Mouse (Mus musculus) NIH3T3 (cell line): ENCODE measurements around the gene Wfdc3.

Experiments
- DNase-seq: peaks from one replicate; pipeline ENCODE4 v3.0.0-alpha.2; 2012; ENCODE audit warnings: low read depth

Wfdc3 gene

DNA sequence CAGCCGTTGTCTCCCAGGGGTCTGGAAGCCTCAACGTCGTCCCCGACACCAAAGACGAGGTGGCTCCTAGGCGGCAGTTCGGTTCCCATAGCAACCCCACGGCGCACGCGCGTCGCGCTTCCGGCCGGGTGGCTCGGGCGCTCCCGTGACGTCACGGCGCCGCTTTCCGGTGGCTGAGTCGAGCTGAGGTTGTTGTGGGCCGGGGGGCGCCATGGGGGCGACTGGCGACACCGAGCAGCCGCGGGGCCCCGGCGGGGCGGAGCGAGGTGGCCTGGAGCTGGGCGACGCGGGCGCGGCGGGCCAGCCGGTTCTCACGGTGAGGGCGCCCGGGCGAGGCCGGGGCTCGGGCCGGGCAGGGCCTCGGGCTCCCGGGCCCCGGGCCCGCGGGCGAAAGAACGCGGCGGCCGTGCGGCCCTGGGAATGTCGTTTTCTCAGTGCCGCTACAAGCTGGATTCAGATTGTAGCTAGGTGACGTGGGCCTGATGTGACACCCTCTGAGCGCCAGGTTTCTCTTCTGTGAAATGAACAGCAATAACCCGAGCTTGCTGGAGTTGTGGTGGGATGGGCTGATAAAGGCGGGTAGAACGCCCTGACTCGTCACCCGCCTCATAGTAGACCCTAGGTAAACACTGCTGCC is at the start of gene Wfdc3, which contains the start of gene Dnttip1:
Gene Wfdc3, minus strand, starts transcription at position 89 of the 637 bp plus-strand sequence.
Gene Dnttip1, plus strand, starts transcription at position 141 of the 637 bp plus-strand sequence.
- peak; percentile 96 for DNase-seq

DNA sequence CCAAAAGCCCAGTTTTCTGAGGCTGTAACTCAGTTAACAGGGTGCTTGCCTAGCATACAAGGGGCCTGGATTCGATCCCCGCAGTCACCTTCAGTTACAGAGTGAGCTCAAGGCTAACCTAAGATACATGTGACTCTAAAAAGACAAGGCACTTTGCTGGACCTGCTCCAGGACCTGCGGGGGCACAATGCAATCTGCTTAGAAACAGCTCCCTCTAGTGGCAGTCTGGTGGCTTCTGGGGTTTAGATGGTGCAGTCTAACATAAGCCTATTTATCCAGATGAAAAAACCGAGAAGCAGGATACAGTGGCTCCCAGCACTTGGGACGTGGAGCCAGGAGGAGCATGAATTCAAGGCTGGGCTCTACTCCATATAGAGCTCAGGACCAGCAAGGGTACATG is 48.6 kb upstream of the Wfdc3 start:
- peak; percentile 95 for DNase-seq

DNA sequence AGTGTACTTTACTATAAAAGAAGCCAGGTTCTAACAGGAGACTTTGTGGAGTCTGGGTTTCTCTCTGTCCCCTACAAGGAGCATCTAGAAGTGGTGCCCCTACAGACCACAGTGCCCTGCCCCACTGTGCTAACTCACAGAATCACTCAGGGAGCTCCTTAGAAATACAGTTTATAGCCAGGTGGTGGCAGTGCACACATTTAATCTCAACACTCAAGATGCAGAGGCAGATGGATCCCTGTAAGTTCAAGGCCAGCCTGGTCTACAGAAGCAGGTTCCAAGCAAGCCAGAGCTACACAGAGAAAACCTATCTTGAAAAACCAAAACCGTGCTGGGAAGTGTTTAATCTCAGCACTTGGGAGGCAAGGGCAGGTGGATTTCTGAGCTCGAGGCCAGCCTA is 48.0 kb upstream of the Wfdc3 start:
- peak; percentile 59 for DNase-seq

DNA sequence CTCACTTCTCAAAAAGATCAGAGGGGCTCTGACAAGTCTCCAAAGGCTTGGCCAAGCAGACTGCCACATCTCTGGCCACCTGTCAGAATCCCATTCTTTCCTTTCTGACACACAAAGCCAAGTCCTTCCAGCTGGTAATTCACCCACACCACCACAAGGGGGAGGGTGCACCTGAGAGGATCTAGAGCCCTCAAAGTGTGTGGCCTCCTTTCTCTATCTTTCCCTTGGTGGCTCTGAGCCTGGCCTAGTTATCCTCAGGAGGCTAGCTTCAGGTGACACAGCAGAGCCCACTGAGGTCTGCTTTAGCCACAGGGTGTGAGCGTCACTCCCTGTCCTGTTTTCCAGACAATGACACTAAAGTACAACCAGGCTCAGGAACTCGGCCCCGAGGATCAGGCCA is 47.5 kb upstream of the Wfdc3 start:
- peak; percentile 78 for DNase-seq

DNA sequence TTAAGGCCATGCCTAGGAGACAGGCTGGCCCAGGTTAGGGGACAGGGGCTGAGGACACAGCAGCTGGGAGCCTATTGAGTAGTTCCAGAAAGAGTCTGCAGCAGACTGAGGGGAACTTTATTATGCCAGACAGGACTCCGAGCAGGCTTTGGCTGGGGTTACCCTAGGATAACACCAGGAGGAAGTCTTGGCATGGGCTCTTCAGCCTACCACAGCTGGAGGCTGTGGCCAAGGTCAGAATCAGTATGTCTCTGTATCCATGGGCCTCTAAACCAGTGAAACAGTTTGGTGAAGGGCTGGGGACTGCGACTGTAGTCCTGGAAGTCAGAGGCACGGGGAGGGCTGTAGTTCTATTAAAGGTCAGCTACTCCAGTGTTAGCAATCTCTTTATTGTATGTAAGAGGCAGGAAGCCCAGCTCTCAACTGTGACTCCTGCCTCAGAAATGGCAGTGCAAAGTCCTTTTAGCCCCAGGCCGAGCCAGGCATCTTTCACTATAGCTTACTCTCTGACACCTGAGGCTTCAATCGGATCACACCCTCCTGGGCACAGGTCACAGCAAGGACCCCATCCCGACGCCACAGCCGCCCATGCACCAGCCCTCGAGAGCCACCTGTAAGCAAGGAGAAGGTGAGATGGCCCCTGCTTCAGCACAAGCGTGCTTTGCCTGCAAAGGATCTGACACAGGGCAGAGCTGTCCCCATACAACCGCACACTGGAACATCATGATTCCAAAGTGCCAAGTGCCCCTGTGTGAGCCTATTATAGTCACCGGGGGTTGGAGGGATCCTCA is 46.9 kb upstream of the Wfdc3 start:
- DNase-seq, result no peak

DNA sequence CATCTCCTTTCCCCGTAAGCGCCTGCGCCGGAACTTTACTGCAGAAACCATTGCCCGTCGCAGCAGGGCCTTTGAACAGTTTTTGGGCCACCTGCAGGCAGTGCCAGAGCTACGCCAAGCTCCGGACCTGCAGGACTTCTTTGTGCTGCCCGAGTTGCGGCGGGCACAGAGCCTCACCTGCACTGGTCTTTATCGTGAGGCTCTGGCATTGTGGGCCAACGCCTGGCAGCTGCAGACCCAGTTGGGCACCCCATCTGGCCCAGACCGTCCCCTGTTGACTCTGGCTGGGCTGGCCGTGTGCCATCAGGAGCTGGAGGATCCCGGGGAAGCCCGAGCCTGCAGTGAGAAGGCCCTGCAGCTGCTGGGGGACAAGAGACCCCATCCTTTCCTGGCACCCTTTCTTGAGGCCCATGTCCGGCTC is 46.1 kb upstream of the Wfdc3 start:
- DNase-seq, result no peak

DNA sequence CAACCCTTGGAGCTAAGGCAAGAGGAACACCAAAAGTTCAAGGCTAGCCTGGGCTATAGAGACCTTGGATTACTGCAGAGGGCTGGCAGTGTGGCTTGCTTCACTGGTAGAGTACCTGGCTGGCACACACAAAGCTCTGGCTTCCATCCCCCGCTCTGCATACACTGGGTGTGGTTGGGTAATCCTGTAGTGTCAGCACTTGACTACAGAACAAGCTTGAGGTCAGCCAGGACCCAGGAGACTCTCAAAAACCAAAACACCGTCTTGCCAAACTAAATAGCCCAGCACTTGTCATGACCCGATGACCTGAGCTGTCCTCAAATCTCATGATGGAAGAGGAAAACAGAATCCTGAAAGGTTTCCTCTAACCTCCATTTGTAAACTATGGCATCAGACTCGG is 44.7 kb upstream of the Wfdc3 start:
- peak; percentile 57 for DNase-seq

DNA sequence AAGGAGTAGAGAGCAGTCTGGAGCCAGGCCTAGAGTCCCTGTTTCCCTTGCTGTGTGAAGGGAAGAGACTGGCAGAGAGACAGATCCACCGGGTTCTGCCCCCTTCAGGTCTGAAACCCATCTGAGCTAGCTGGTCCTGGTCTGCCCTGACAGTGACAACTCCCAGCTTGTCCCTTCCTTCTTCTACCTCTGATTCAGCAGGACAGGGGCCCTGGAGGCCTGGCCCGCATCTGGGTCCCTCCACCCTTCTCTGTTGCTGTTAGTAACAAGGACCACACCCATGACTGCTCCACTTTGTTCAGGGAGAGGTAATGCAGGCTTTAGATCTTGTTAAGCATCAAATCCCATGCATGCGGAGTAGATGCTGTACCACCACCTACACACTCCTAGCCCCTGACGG is 42.7 kb upstream of the Wfdc3 start:
- no peak for DNase-seq

DNA sequence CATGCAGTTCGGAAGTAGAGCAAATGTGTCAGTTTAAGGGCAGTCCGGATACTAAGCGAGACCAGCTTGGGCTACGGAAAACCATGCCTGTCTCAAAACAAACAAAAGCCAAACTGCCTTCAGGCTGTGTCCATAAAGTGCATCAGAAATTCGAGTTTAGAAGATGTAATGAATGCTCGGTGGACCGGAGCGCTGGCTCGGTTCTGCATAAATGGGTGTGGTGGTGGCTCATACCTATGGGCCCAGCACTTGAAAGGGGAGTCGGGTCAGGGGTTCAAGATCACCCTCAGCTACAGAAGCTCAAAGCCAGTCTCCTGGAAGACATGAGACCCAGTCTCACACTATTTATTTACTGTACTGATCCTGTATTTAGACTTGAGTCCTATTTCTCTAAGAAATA is 42.0 kb upstream of the Wfdc3 start:
- no peak for DNase-seq

DNA sequence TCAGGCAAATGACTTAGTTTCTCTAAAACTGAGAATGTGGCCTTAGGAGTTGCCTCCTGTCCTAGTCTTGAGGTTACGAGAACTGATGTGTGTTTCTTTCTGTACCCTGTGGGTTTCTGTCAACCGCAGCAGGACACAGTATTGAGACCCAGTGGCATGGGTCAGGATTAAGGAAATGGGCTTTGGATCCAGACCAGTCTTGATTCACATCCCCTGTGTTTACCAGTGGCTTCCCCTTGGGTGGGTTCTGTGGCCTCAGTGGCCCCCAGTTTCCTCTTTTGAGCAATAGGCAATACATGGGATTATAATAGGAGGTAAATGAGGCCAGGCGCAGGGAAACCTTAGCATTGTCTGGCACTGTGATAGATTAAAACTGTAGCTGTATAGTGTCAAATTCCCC is 41.3 kb upstream of the Wfdc3 start:
- no peak for DNase-seq

DNA sequence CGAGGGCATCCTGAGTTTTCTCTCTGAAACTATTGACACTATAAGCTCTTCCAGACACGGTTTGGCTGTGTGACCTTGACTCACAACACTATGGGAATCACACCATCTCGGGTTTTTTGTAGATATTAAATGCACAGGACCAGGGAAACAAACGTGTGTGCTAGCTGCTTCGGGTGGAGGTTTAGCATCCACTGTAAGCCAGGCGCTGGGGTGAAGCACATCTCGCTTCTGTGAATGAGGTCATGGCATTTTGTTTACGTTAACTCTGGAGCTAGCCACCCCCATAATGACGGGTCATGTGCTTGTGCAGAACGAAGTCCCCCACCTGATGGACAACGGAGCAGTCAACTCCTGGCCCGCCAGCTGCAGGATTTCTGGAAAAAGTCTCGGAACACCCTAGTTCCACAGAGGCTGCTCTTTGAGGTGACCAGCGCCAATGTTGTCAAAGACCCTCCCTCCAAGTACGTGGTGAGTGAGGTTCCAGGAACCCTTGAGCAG is 40.7 kb upstream of the Wfdc3 start:
- peak; percentile 63 for DNase-seq

DNA sequence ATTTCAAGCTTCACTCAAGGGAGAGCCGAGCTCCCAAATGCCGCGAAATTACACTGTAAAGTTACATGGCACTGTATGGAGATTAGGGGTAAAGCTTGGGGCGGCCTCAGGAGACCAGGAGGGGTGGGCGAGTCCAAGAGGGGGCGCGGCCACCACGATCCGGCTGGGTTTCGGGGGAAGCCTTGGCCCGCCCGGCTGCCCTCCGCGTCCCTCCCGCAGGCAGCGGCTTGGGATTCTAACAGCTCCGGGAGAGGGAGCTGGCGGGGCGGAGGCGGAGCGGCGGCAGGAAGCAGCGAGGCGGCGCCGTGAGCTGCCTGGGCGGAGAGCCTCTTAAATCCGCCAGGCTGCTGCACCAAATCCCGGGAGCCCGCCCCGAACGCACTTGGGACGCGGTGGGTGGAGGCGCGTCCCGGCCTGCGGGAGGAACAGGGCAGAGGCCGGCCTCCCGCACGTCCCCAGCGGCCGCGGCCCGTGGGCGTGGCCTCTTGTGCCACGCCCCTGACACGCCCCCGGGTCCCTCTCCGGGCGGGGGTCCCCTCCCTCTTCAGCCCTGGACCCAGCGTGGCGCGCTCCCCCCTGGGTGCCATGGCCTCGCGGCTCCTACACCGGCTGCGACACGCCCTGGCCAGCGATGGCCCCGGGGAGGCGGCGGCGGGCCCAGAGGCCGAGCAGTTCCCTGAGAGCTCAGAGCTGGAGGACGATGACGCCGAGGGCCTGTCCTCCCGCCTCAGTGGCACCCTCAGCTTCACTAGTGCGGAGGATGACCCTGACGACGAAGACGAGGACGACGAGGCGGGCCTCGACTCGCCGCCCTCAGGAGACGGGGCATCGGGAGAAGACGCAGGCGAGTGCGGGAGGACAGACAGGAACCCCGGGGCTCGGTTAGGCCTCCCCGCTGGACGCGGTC is 40.0 kb upstream of the Wfdc3 start, which contains the start of gene Snx21:
Gene Snx21, plus strand, starts transcription at position 343 of the 907 bp plus-strand sequence.
- DNase-seq, result peak; percentile 95

DNA sequence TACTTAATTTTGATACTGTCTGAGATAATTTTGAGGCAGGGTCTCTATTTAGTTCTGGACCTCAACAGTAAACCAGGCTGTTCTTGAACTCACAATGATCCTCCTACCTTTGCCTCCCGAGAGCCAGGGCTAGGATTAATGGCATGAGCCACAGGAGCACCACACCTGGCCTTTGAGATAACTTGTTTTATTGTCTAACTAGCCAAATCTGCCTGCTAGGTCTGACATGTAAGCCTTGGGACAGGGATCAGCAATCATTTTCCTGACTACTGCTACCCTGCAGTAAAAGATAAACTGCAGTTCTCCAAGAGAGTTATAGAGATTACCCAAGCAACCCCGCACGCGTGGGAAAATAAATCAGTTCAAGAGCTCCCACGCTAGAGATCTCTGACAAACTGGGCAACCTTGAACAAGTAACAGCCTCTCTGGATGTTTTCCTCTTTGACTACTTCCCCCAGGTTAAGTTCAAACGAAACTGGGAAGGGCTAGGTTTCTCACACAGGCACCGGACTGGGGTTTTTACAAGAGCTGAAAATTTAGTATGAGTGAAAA is 39.2 kb upstream of the Wfdc3 start:
- DNase-seq, result no peak

DNA sequence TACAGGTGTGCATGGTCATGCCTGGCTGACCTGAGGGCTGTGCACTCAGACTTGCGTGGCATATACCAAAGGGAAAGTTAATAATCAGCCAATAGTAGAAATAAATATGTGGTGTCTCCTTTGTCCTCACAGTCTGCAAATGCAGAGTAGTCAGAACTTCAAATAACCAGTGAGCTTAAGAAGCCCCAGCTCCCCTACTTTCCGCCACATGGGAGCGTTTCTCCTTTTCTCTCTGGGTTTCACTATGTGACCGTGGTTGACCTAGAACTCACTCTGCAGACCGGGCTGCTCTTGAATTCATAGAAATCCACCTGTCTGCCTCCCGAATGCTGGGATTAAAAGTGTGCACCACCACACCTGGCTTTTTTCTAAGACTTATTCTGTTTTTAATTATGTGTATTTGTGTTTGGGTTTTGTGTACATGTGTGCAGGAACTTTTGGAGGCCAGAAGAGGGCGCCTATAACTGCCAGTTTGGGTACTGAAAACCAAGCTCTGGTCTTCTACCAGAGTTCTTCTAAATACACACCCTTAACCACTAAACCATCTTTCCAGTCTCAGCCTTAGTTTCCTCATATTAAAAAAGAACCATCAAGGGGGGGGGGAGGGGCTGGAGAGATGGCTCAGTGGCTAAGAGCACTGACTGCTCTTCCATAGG is 38.3 kb upstream of the Wfdc3 start:
- peak; percentile 62 for DNase-seq

DNA sequence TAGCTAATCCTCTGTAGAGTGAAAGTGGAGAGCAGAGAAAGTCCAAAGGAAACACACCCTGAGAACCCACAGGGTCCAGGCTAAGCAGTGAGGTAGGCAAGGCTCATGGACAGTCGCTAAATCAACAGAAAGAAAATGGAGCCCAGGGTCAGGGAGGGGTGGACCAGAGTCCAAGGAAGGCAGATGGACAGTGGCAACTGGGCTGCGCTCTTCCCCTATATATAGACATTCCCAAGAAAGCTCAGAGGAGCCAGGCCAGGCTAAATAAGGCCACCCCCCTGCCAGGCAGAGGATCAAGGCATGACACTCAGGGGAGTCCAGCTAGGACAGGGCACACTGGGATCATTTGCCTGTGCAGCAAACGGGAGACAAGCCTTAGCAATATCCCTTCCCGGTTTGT is 36.1 kb upstream of the Wfdc3 start:
- no peak for DNase-seq

DNA sequence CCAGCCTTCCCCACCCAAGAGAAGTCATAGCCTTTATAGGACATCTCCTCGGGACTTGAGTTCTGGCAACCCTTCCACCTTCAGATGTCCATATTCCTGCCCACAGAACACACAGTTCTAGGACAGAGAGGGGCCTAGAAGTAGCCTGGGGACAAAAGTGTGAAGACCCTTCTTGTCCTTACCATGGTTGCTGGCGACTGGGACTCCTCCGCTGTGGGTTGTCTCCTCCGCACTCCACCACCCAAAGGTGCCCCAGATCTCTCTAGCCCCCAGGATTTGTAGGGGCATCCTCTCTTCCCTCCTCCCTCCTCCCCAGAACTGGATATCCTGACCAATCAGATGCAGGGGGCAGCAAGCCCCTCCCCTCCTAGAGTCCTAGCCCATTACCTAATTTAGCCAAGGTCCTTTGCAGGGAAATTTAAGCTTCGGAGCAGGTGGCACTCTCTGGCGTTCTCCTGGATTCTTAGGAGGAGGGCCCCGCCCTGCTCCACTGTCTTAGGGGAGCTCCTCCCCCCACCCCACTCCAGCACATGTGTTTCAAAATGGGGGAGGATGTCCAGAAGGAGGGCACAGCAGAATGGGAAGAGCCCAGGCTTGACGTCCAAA is 33.9 kb upstream of the Wfdc3 start, which contains the start of gene Tnnc2:
Gene Tnnc2, minus strand, starts transcription at position 487 of the 606 bp plus-strand sequence.
- no peak for DNase-seq

DNA sequence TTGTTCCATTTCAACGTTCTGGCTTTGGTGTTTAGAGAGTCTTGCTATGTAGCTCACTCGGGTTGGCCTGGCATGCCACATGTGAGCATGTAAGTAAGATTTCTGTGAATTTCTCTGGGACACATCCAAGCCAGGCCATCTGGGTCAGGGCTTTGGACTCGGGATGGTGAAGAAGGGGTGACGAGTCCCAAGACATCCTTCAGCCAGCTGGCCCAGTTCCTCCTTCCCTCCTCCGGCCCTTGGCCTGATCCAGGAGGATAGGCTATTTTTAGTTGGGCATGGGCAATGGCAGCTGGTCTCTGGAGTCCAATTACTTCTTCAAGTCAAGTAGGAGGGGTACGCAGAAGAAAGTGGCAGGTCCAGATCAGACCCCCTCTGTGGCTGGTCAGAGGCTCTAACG is 33.1 kb upstream of the Wfdc3 start:
- peak; percentile 25 for DNase-seq

DNA sequence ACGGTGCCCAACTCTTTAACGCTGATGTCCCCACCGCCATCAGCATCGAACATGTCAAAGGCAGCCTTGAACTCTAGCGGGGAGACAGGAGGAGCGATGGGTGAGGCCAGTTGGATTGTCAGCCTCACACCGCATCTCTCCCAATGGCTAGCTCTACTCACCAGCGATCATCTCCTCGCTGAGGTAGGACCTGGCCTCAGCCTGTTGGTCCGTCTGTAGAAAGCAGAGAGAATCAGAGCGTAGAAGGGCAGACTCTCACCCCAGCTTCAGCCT is 32.2 kb upstream of the Wfdc3 start:
- DNase-seq, result no peak

DNA sequence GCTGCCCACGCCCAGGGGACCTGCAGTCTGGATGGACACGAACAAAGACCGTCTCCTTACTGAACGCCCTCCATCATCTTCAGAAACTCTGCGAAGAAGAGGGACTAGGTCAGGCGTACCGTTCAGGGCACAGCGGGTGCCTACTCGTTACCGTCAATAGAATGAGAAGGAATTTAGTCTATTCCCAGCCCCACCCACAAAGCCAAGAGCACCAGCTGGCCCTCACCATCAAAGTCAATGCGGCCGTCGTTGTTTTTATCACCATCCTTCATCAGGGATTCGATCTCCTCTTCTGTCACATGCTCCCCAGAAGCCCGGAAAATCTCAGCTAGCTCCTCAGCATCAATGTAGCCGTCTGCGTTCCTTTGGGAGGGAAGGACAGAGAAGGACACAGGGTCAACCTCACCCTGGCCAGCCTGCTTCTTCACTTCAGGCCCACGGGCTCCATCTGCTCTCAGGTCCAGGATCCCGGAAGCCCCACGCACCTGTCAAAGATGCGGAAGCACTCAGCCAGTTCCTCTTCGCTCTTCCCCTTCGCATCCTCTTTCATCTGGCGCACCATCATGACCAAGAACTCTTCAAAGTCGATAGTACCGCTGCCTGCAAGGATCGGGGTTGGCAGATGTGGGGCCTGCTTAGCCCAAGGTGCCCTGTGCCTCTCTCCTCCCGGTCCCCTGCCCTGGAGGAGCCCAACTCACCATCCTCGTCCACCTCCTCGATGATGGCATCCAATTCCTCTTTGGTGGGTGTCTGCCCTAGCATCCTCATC is 31.7 kb upstream of the Wfdc3 start:
- no peak for DNase-seq

DNA sequence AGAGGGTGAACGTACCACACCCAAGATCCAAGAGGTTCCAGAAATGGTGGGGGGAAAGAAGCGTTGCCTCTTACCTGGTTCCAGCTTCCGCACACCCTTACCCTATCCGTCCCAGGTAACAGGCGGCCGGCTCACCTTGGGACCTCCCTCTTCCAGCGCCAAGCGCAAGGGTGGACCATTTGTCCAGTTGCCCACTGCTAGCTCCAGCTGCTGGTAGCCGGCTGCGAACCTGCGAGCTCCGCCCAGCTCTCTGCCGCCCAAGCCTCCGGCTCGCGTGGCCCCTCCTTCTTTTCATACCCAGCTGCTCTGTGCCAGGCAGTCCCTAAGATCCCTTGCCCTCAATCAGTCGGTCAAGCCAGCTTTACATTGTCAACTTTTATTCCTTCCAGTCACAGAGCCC is 31.1 kb upstream of the Wfdc3 start:
- no peak for DNase-seq
